Mouse (Mus musculus): ENCODE results near the gene Arhgap10. TPM values are rescaled to one million over a fixed set of nuclear protein-coding genes. Genes with fewer than 3 reads are reported as not detected.
A peak's percentile ranks its signal among the peaks of the same experiment; 100 is the strongest.

The Arhgap10 gene
- polyA plus RNA-seq, 1 experiment from 2014 or later = 28.9 TPM

DNA sequence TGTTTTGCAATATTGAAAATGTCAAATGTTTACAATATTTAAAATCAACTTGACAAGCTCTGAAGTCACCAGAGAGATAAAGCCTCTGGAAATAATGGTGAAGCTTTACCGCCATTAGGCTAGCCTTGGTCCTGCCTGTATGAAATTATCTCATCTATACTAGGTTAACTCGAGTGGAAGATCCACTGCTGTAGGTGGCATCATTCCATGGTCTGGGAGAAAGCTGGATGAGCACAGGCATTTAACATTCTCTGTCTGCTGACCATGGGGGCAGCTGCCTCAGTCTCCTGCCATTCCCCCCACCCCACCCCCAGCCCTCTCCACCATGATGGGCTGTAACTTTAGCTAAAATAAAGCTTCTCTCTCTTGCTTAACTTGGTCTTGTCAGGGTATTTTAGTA lies 200.0 kb downstream of the Arhgap10 start:
- Histone ChIP-seq H3K9me3 (ENCODE audit: control insufficient read depth, low read length) (no peaks in the 10 kb centered on the region), H3K4me2 (ENCODE audit: low read depth, low read length) (no peak overlapping the region), H3K27ac (ENCODE audit: low read length) (no peak overlapping the region), H3K27me3 (replicated peaks; ENCODE audit: control insufficient read depth, insufficient read depth, low read length) (no peaks in the 10 kb centered on the region), H3K36me3 (ENCODE audit: control insufficient read depth, insufficient read depth, low read length) (no peaks in the 10 kb centered on the region), H3K4me3 (ENCODE audit: low read length) (no peak overlapping the region), H3K4me1 (ENCODE audit: control insufficient read depth, insufficient read depth, low read length) (no peaks in the 10 kb centered on the region), H3K9ac (ENCODE audit: low read depth, low read length) (no peak overlapping the region)
- 79% methylated on average over 2 of the region's 2 CpGs for WGBS
- no peak for ATAC-seq

- no peak overlapping the region for H3K4me2 ChIP-seq (ENCODE audit: low read depth, low read length)
- 46% methylated on average over 3 of the region's 3 CpGs for WGBS
- H3K9ac ChIP-seq (ENCODE audit: low read depth, low read length) = no peak overlapping the region
- H3K36me3 ChIP-seq (ENCODE audit: control insufficient read depth, insufficient read depth, low read length) = no peaks in the 10 kb centered on the region
- H3K27me3 ChIP-seq (replicated peaks; ENCODE audit: control insufficient read depth, insufficient read depth, low read length) = no peaks in the 10 kb centered on the region
- ATAC-seq = 0 out of 2 replicates have a peak, but pooled peaks have one; percentile 23
- H3K4me1 ChIP-seq (ENCODE audit: control insufficient read depth, insufficient read depth, low read length) = no peaks in the 10 kb centered on the region
- H3K27ac ChIP-seq (ENCODE audit: low read length) = 0 out of 2 replicates have a peak overlapping the region, but pooled peaks have one; percentile 1
- H3K4me3 ChIP-seq (ENCODE audit: low read length) = no peak overlapping the region
- H3K9me3 ChIP-seq (ENCODE audit: control insufficient read depth, low read length) = no peaks in the 10 kb centered on the region
Observed at GRCm38 (mm10) chr8:77313003-77313402, 204.8 kb downstream of the Arhgap10 start.

DNA sequence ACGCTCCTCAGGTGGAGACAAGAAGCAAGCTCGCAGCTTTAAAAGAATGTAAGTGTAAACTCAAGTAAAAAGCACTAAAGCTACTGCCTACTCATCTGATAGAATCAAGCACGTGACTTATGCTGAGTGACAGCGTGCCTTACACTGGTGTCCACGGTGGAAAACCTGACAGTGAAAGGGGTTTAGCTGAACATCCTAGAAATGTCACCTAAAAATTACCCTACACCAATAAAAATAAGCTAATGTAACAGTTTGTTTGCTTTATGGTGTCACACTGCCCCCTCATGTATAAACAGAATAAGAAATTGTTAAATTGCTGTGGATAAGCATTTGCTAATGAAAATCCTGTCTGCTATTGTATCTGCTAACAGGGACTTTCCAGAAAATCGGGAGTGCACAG lies 206.0 kb downstream of the Arhgap10 start:
- ATAC-seq = no peak
- no peaks in the 10 kb centered on the region for H3K27me3 ChIP-seq (replicated peaks; ENCODE audit: control insufficient read depth, insufficient read depth, low read length)
- 77% methylated on average over 6 of the region's 6 CpGs for WGBS
- H3K9ac ChIP-seq (ENCODE audit: low read depth, low read length) = no peak overlapping the region
- H3K27ac ChIP-seq (ENCODE audit: low read length) = no peak overlapping the region
- H3K4me1 ChIP-seq (ENCODE audit: control insufficient read depth, insufficient read depth, low read length) = no peaks in the 10 kb centered on the region
- no peaks in the 10 kb centered on the region for H3K36me3 ChIP-seq (ENCODE audit: control insufficient read depth, insufficient read depth, low read length)
- H3K9me3 ChIP-seq (ENCODE audit: control insufficient read depth, low read length) = no peaks in the 10 kb centered on the region
- H3K4me2 ChIP-seq (ENCODE audit: low read depth, low read length) = no peak overlapping the region
- no peak overlapping the region for H3K4me3 ChIP-seq (ENCODE audit: low read length)

DNA sequence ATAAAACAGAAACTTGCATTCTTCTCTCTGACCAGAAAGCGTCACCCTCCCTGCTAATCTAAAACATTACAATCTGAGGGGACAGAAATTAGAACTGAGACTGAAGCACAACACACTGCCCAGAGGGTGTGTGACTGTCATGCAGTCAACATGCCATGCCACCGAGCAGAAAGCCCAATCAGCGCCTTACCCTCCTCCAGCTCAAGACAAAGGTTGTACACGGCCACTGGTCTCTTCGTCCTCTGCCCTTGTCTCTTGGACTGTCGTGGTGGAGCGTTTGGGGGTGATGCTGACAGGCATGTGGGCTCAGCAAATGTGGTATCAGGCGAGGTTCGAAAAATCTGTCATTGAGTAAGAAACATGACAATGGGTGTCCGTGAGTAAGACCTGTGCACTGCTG lies 207.2 kb downstream of the Arhgap10 start:
- no peak overlapping the region for H3K9ac ChIP-seq (ENCODE audit: low read depth, low read length)
- H3K4me3 ChIP-seq (ENCODE audit: low read length) = no peak overlapping the region
- H3K36me3 ChIP-seq (ENCODE audit: control insufficient read depth, insufficient read depth, low read length) = no peaks in the 10 kb centered on the region
- no peak overlapping the region for H3K27ac ChIP-seq (ENCODE audit: low read length)
- no peak for ATAC-seq
- H3K9me3 ChIP-seq (ENCODE audit: control insufficient read depth, low read length) = no peaks in the 10 kb centered on the region
- H3K4me1 ChIP-seq (ENCODE audit: control insufficient read depth, insufficient read depth, low read length) = no peaks in the 10 kb centered on the region
- H3K4me2 ChIP-seq (ENCODE audit: low read depth, low read length) = no peak overlapping the region
- H3K27me3 ChIP-seq (replicated peaks; ENCODE audit: control insufficient read depth, insufficient read depth, low read length) = no peaks in the 10 kb centered on the region
- 92% methylated on average over 10 of the region's 10 CpGs for WGBS

DNA sequence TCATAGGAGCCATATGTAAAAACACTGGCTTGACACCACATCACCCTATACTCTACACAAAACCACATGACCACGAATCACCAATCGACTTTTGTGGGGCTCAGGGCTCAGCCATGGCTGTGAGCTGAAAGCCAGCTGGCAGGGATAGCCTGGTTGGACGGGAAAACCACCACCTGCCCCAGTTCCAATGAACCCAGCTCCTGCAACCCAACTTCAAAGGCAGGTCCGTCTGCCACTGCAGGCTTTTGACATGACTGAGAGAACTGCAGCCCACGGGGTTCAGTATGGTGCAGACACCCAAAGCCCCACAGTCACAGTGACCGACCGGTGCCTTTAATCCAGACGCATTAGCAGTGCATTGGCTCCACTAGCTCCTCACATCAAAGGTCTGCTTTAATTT lies 207.7 kb downstream of the Arhgap10 start:
- WGBS = 84% methylated on average over 8 of the region's 8 CpGs
- ATAC-seq = no peak

GRCm38 (mm10) chr8:77294599-77294998 lies 223.2 kb downstream of the Arhgap10 start:
- WGBS = 88% methylated on average over 11 of the region's 11 CpGs

More for the DNA sequence above, 207.7 kb downstream of the Arhgap10 start:
- Histone ChIP-seq H3K4me2 (ENCODE audit: low read depth, low read length) (no peak overlapping the region), H3K4me3 (ENCODE audit: low read length) (no peak overlapping the region), H3K27ac (ENCODE audit: low read length) (no peak overlapping the region), H3K9ac (ENCODE audit: low read depth, low read length) (no peak overlapping the region), H3K27me3 (replicated peaks; ENCODE audit: control insufficient read depth, insufficient read depth, low read length) (no peaks in the 10 kb centered on the region), H3K4me1 (ENCODE audit: control insufficient read depth, insufficient read depth, low read length) (no peaks in the 10 kb centered on the region), H3K36me3 (ENCODE audit: control insufficient read depth, insufficient read depth, low read length) (no peaks in the 10 kb centered on the region), H3K9me3 (ENCODE audit: control insufficient read depth, low read length) (no peaks in the 10 kb centered on the region)

GRCm38 (mm10) chr8:77292649-77293048 lies 225.1 kb downstream of the Arhgap10 start:
- Histone ChIP-seq H3K4me2 (ENCODE audit: low read depth, low read length) (no peak overlapping the region), H3K4me1 (ENCODE audit: control insufficient read depth, insufficient read depth, low read length) (no peaks in the 10 kb centered on the region), H3K9ac (ENCODE audit: low read depth, low read length) (no peak overlapping the region), H3K9me3 (ENCODE audit: control insufficient read depth, low read length) (0 out of 2 replicates have a peak, but pooled peaks cover 4% of the 10 kb centered on the region), H3K4me3 (ENCODE audit: low read length) (no peak overlapping the region), H3K27ac (ENCODE audit: low read length) (no peak overlapping the region), H3K27me3 (replicated peaks; ENCODE audit: control insufficient read depth, insufficient read depth, low read length) (no peaks in the 10 kb centered on the region), H3K36me3 (ENCODE audit: control insufficient read depth, insufficient read depth, low read length) (no peaks in the 10 kb centered on the region)
- no peak for ATAC-seq
- 84% methylated on average over 11 of the region's 11 CpGs for WGBS

More at GRCm38 (mm10) chr8:77294599-77294998, 223.2 kb downstream of the Arhgap10 start:
- Histone ChIP-seq H3K4me1 (ENCODE audit: control insufficient read depth, insufficient read depth, low read length) (no peaks in the 10 kb centered on the region), H3K9me3 (ENCODE audit: control insufficient read depth, low read length) (0 out of 2 replicates have a peak, but pooled peaks cover 4% of the 10 kb centered on the region), H3K27ac (ENCODE audit: low read length) (no peak overlapping the region), H3K27me3 (replicated peaks; ENCODE audit: control insufficient read depth, insufficient read depth, low read length) (no peaks in the 10 kb centered on the region), H3K4me2 (ENCODE audit: low read depth, low read length) (no peak overlapping the region), H3K36me3 (ENCODE audit: control insufficient read depth, insufficient read depth, low read length) (no peaks in the 10 kb centered on the region), H3K4me3 (ENCODE audit: low read length) (no peak overlapping the region), H3K9ac (ENCODE audit: low read depth, low read length) (no peak overlapping the region)
- ATAC-seq = no peak

GRCm38 (mm10) chr8:77292120-77292519 lies 225.6 kb downstream of the Arhgap10 start:
- H3K4me2 ChIP-seq (ENCODE audit: low read depth, low read length) = no peak overlapping the region
- H3K9me3 ChIP-seq (ENCODE audit: control insufficient read depth, low read length) = 0 out of 2 replicates have a peak, but pooled peaks cover 4% of the 10 kb centered on the region
- H3K27me3 ChIP-seq (replicated peaks; ENCODE audit: control insufficient read depth, insufficient read depth, low read length) = no peaks in the 10 kb centered on the region
- H3K4me3 ChIP-seq (ENCODE audit: low read length) = no peak overlapping the region
- WGBS = 80% methylated on average over 4 of the region's 4 CpGs
- H3K27ac ChIP-seq (ENCODE audit: low read length) = no peak overlapping the region
- no peaks in the 10 kb centered on the region for H3K36me3 ChIP-seq (ENCODE audit: control insufficient read depth, insufficient read depth, low read length)
- H3K4me1 ChIP-seq (ENCODE audit: control insufficient read depth, insufficient read depth, low read length) = no peaks in the 10 kb centered on the region
- no peak for ATAC-seq
- no peak overlapping the region for H3K9ac ChIP-seq (ENCODE audit: low read depth, low read length)

- Histone ChIP-seq H3K27ac (ENCODE audit: low read length) (no peak overlapping the region), H3K9me3 (ENCODE audit: control insufficient read depth, low read length) (no peaks in the 10 kb centered on the region), H3K4me2 (ENCODE audit: low read depth, low read length) (no peak overlapping the region), H3K27me3 (replicated peaks; ENCODE audit: control insufficient read depth, insufficient read depth, low read length) (no peaks in the 10 kb centered on the region), H3K36me3 (ENCODE audit: control insufficient read depth, insufficient read depth, low read length) (no peaks in the 10 kb centered on the region), H3K9ac (ENCODE audit: low read depth, low read length) (no peak overlapping the region), H3K4me3 (ENCODE audit: low read length) (no peak overlapping the region), H3K4me1 (ENCODE audit: control insufficient read depth, insufficient read depth, low read length) (no peaks in the 10 kb centered on the region)
- no peak for ATAC-seq
- WGBS = 92% methylated on average over 12 of the region's 12 CpGs
Observed at GRCm38 (mm10) chr8:77288492-77288891, 229.3 kb downstream of the Arhgap10 start.

DNA sequence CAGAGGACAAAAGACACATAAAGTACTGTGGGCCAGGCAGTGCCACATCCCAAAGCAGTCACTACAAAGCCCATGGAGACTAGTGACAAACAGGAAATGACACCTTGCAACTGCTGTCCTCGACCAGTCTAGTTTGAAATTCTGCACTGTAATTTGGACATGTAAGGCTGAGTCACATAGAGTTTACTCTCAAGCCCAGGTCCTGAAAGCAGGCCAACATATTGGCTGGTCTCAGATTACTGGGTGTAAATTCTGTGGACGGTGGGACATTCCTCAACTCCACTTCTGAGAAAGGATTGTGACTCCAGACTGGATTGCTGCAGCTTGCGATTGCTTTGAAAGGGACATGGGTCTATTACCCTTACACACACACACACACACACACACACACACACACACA lies 229.7 kb downstream of the Arhgap10 start:
- 65% methylated on average over 3 of the region's 3 CpGs for WGBS
- Histone ChIP-seq H3K9me3 (ENCODE audit: control insufficient read depth, low read length) (no peaks in the 10 kb centered on the region), H3K9ac (ENCODE audit: low read depth, low read length) (no peak overlapping the region), H3K4me2 (ENCODE audit: low read depth, low read length) (no peak overlapping the region), H3K27me3 (replicated peaks; ENCODE audit: control insufficient read depth, insufficient read depth, low read length) (no peaks in the 10 kb centered on the region), H3K36me3 (ENCODE audit: control insufficient read depth, insufficient read depth, low read length) (no peaks in the 10 kb centered on the region), H3K27ac (ENCODE audit: low read length) (no peak overlapping the region), H3K4me1 (ENCODE audit: control insufficient read depth, insufficient read depth, low read length) (no peaks in the 10 kb centered on the region), H3K4me3 (ENCODE audit: low read length) (no peak overlapping the region)
- ATAC-seq = no peak

All from intestine, embryonic 16.5 days (tissue).